Mouse (Mus musculus) intestine, embryonic 14.5 days (tissue): ENCODE data around the gene Olfr876. TPM values are rescaled to one million over a fixed set of nuclear protein-coding genes. Genes with fewer than 3 reads are reported as not detected.
A peak's percentile ranks its signal among the peaks of the same experiment; 100 is the strongest.
"Not testable (repeated sequence)": the region's sequence is repeated elsewhere in the genome, so short reads cannot be mapped to it uniquely, and the experiment has no call there.

Experiments used
- ATAC-seq: fragments of 200-750 bp; cut with Nextera tagmentation; replicated peaks from 2 replicates; pipeline ENCODE4 v1.8.0; 2017; ENCODE audit warnings: low read depth, moderate number of reproducible peaks, moderate TSS enrichment, moderate library complexity; ENCODE audit not compliant: low FRiP score, low TSS enrichment
- DNase-seq: peaks from one replicate; pipeline ENCODE4 v3.0.0-alpha.2; 2018; ENCODE audit warnings: low spot score
- H3K27ac ChIP-seq: fragments of 300-500 bp; sonication (generic); 2 replicates; pipeline ENCODE4 v1.5.1; 2014; ENCODE audit warnings: low read depth, mild to moderate bottlenecking, control low read depth
- H3K27me3 ChIP-seq: fragments of 300-500 bp; sonication (generic); replicated peaks from 2 replicates; pipeline ENCODE4 v1.6.1; 2014; ENCODE audit warnings: low read length, control low read depth; ENCODE audit not compliant: control insufficient read depth, insufficient read depth
- H3K36me3 ChIP-seq: fragments of 300-500 bp; sonication (generic); 2 replicates; pipeline ENCODE4 v1.6.1; 2014; ENCODE audit warnings: low read length, control low read depth; ENCODE audit not compliant: control insufficient read depth, insufficient read depth
- H3K4me1 ChIP-seq: fragments of 300-500 bp; sonication (generic); replicated peaks from 2 replicates; pipeline ENCODE4 v1.6.1; 2014; ENCODE audit warnings: low read length, control low read depth, mixed read lengths; ENCODE audit not compliant: control insufficient read depth, insufficient read depth
- H3K4me2 ChIP-seq: fragments of 300-500 bp; sonication (generic); 2 replicates; pipeline ENCODE4 v1.6.1; 2014; ENCODE audit warnings: low read length
- H3K4me3 ChIP-seq: fragments of 300-500 bp; sonication (generic); 2 replicates; pipeline ENCODE4 v1.5.1; 2014; ENCODE audit warnings: low read depth, low read length, control low read depth, mixed read lengths
- H3K9ac ChIP-seq: fragments of 300-500 bp; sonication (generic); 2 replicates; pipeline ENCODE4 v1.6.1; 2014; ENCODE audit warnings: mild to moderate bottlenecking, low read length
- H3K9me3 ChIP-seq: fragments of 300-500 bp; sonication (generic); 2 replicates; pipeline ENCODE4 v1.6.1; 2016; ENCODE audit warnings: low read length, control low read depth; ENCODE audit not compliant: control insufficient read depth
- WGBS: fragments of 180-500 bp; shearing (Covaris S2); extraction: QIAGEN DNeasy Blood & Tissue Kit; methylation state at CpG from one replicate; pipeline ENCODE4 v1.1.7; 2014; 5-methylcytosine and 5-hydroxymethylcytosine counted together
- polyA plus RNA-seq: library from polyadenylated mRNA; unstranded; fragments of >200 nt; fragmentation: Nextera tagmentation; extraction: Ambion mirVana; gene quantifications from 2 replicates; pipeline ENCODE4 v1.2.1, GENCODE M21; 2014

Gene Olfr876
- polyA plus RNA-seq: not detected in 2 replicates

DNA sequence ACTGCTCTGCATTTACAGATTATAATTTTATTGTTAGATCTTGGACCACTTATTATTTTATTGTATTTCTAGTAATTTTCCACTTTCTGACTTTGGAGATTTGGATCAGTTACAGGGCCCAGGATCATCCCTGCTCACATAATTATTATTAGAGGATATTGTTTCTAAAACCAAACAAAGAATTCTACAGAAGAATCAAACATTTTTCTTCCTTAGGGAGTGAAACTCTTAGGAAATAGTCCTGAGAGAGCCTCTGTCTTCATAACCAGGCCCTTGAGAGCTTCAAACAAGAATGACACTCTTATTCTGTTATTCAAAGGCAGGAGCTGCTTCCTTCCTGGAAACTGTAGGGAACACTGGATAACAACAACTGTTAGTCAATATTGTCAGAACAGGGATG, at the start of gene Olfr876:
TSS of gene Olfr876 (plus strand) at position 301 of the 400 bp plus-strand sequence.
- Histone ChIP-seq H3K27ac (no peak within 1 kb of the TSS), H3K27me3 (no peaks in the 10 kb centered on the region), H3K36me3 (no peaks in the 10 kb centered on the region), H3K9ac (no peak within 1 kb of the TSS), H3K9me3 (no peaks in the 10 kb centered on the region), H3K4me1 (no peaks in the 10 kb centered on the region), H3K4me3 (no peak within 1 kb of the TSS), H3K4me2 (no peak within 1 kb of the TSS)
- DNase-seq (no peak), ATAC-seq (no peak)

DNA sequence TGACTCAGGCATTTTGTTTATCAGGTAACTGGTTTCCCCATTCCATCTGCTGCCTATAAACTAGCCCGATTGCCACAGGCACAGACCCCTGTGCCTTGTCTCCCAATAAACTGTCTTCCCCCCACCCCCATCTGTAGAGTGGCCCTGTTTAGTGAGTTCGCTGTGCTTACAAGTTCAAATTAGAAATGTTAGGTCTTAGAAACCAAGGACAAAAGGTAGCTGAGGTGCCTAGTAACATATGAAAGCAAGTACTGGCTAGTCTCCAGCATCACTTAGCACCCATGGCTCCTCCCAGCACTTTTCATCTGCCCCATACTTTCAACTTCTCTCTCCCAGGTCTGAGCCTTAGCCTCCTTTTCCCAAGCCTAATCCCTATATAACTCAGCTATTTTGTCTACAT, 41.1 kb upstream of the Olfr876 start:
- Histone ChIP-seq H3K27ac (no peak overlapping the region), H3K4me1 (no peaks in the 10 kb centered on the region), H3K9me3 (no peaks in the 10 kb centered on the region), H3K4me3 (no peak overlapping the region), H3K4me2 (no peak overlapping the region), H3K9ac (no peak overlapping the region), H3K27me3 (no peaks in the 10 kb centered on the region), H3K36me3 (no peaks in the 10 kb centered on the region)
- no peak for DNase-seq
- no peak for ATAC-seq
- WGBS: 70% methylated on average over 2 of the region's 2 CpGs

DNA sequence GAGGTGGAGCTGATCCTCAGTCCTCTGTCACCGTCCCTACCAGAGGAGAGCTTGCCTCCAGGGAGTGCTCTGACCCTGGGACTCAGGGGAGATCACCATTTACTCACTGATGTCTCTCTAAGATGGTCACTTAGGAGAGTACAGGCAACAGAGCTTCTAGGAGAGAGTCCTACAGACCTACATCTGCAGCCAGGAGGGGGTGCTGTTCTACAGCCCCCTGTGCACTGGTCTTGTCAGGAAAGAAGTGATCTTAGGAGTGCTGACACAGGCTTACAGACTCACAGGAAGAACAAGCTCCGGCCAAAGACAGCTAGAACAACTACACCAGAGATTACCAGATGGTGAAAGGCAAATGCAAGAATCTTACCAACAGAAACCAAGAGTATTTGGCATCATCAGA, 40.3 kb upstream of the Olfr876 start:
- Histone ChIP-seq H3K9ac (no peak overlapping the region), H3K4me1 (no peaks in the 10 kb centered on the region), H3K36me3 (no peaks in the 10 kb centered on the region), H3K27ac (no peak overlapping the region), H3K4me2 (no peak overlapping the region), H3K4me3 (no peak overlapping the region), H3K9me3 (no peaks in the 10 kb centered on the region), H3K27me3 (no peaks in the 10 kb centered on the region)
- DNase-seq (no peak), ATAC-seq (no peak)
- WGBS: 54% methylated on average over 2 of the region's 2 CpGs

DNA sequence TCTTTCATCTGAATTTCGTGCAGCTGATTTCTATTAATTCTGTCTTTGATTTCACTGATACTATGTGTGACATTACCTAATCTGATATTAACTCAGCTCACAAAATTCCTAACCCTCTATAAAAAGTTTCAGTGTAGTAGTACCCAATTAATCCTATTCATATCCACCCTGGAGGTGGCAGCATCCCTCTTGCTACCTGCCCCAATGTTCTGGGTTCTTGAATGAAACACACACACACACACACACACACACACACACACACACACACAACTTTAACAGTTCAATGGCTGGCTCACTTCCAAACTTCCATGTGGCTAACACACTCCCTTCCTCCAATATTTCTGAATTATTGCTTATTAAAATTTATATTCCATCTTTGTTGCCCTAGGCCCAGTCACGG, 32.2 kb upstream of the Olfr876 start:
- Histone ChIP-seq H3K27ac (no peak overlapping the region), H3K36me3 (no peaks in the 10 kb centered on the region), H3K4me2 (no peak overlapping the region), H3K4me3 (no peak overlapping the region), H3K9ac (no peak overlapping the region), H3K9me3 (no peaks in the 10 kb centered on the region), H3K4me1 (0 out of 2 replicates have a peak, but pooled peaks cover 3% of the 10 kb centered on the region), H3K27me3 (no peaks in the 10 kb centered on the region)
- WGBS: 61% methylated on average over 2 of the region's 2 CpGs
- no peak for ATAC-seq
- DNase-seq: no peak

DNA sequence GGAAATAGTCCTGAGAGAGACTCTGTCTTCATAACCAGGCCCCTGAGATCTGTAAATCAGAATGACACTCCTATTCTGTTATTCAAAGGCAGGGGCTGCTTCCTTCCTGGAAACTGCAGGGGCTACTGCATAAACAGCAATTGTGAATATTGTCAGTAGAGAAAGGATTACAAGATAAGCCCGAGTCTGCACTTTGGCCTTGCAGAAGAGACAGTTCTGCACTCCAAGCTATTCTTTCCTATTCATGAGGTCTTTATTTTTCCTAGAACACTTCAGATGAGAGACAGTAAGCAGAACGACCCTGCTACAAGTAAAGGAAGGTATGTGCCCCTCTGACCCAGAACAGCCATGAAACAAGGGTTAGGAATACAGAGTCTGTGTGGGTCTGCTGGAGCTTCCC, 31.1 kb upstream of the Olfr876 start, which contains the start of gene Olfr875:
TSS of gene Olfr875 (plus strand) at position 99 of the 400 bp plus-strand sequence.
- no peak within 1 kb of the TSS for H3K4me3 ChIP-seq
- H3K27me3 ChIP-seq: no peaks in the 10 kb centered on the region
- no peak within 1 kb of the TSS for H3K9ac ChIP-seq
- no peak within 1 kb of the TSS for H3K4me2 ChIP-seq
- no peaks in the 10 kb centered on the region for H3K9me3 ChIP-seq
- no peak within 1 kb of the TSS for H3K27ac ChIP-seq
- 19% methylated on average over 2 of the region's 2 CpGs for WGBS
- ATAC-seq (no peak), DNase-seq (no peak)
- no peaks in the 10 kb centered on the region for H3K36me3 ChIP-seq
- 0 out of 2 replicates have a peak, but pooled peaks cover 3% of the 10 kb centered on the region for H3K4me1 ChIP-seq

DNA sequence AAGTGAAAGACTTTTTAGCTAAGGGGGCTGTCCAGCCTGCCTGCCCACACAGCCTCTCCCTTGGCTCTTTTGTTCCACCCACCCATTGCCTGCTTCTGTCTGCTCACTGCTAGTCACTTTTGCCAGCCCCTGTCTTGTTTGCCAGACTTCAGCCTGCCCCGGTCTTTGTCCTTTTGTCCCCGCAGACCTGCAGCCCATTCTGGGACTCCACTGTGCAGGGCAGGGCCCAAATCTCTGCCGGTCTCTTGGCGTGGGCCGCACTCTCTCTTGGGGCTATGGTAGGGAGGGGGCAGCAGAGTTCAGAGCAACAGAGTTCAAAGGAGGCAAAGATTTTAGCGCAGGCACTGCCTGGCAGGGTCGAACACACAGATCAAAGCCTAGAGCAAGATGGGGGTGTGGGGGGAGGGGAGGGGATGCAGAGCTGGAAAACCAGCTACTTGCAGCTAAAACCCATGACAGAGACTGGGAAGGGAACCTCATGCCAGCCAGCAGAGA, 20.0 kb upstream of the Olfr876 start:
- 4% methylated on average over 7 of the region's 7 CpGs for WGBS
- Histone ChIP-seq H3K27ac (no peak overlapping the region), H3K4me3 (no peak overlapping the region; the same call in 1 of the 2 replicates)

GRCm38 (mm10) chr9:37783394-37784387, 19.1 kb upstream of the Olfr876 start:
- not testable (repeated sequence) for H3K9me3 ChIP-seq, H3K27ac ChIP-seq, ATAC-seq, H3K4me1 ChIP-seq, H3K9ac ChIP-seq, H3K36me3 ChIP-seq, DNase-seq, H3K27me3 ChIP-seq, H3K4me2 ChIP-seq, H3K4me3 ChIP-seq
- 68% methylated on average over 9 of the region's 15 CpGs for WGBS

More for the DNA sequence above, 20.0 kb upstream of the Olfr876 start:
- peak overlapping the region; percentile 39 for H3K4me2 ChIP-seq
- no peaks in the 10 kb centered on the region for H3K9me3 ChIP-seq
- no peaks in the 10 kb centered on the region for H3K36me3 ChIP-seq
- H3K4me1 ChIP-seq: no peaks in the 10 kb centered on the region
- ATAC-seq (peak; percentile 75), DNase-seq (peak; percentile 61)
- 0 out of 2 replicates have a peak overlapping the region, but pooled peaks have one; percentile 16 for H3K9ac ChIP-seq
- H3K27me3 ChIP-seq: no peaks in the 10 kb centered on the region

GRCm38 (mm10) chr9:37786411-37786810, 16.4 kb upstream of the Olfr876 start:
- no peak overlapping the region for H3K4me3 ChIP-seq
- H3K27ac ChIP-seq: no peak overlapping the region
- no peak for DNase-seq
- H3K36me3 ChIP-seq: no peaks in the 10 kb centered on the region
- H3K9ac ChIP-seq: no peak overlapping the region
- 82% methylated on average over 2 of the region's 2 CpGs for WGBS
- H3K9me3 ChIP-seq: no peaks in the 10 kb centered on the region
- no peaks in the 10 kb centered on the region for H3K27me3 ChIP-seq
- no peaks in the 10 kb centered on the region for H3K4me1 ChIP-seq
- no peak for ATAC-seq
- no peak overlapping the region for H3K4me2 ChIP-seq
